Mouse (Mus musculus): Measurements from ENCODE around the gene Large1. TPM values are rescaled to one million over a fixed set of nuclear protein-coding genes. Genes with fewer than 3 reads are reported as not detected.
"Not testable (repeated sequence)": the region's sequence is repeated elsewhere in the genome, so short reads cannot be mapped to it uniquely, and the experiment has no call there.

Gene Large1
- polyA plus RNA-seq, 1 experiment from 2014 or later: 8.7 TPM

- WGBS (ENCODE audit: insufficient replicate concordance): 73% methylated on average over 2 of the region's 2 CpGs
- H3K4me3 ChIP-seq (ENCODE audit: low read depth, low read length): no peak overlapping the region
- ATAC-seq (replicated peaks; ENCODE audit: insufficient number of reproducible peaks, low FRiP score, low TSS enrichment): no peak
- no peaks in the 10 kb centered on the region for H3K27me3 ChIP-seq (ENCODE audit: control insufficient read depth, insufficient read depth, low read length)
- no peaks in the 10 kb centered on the region for H3K36me3 ChIP-seq (ENCODE audit: control insufficient read depth, insufficient read depth, low read length)
- H3K4me2 ChIP-seq: no peak overlapping the region
- H3K9ac ChIP-seq (ENCODE audit: low read depth, low read length): no peak overlapping the region
- no peak overlapping the region for H3K27ac ChIP-seq (ENCODE audit: low read depth, low read length)
- H3K9me3 ChIP-seq (replicated peaks; ENCODE audit: control insufficient read depth, low read length): no peaks in the 10 kb centered on the region
- H3K4me1 ChIP-seq (ENCODE audit: control insufficient read depth, insufficient read depth, low read length): peaks cover 8% of the 10 kb centered on the region
Measured at GRCm38 (mm10) chr8:73289831-73290230, 63.5 kb downstream of the Large1 start.

- no peaks in the 10 kb centered on the region for H3K27me3 ChIP-seq (ENCODE audit: control insufficient read depth, insufficient read depth, low read length)
- 81% methylated on average over 4 of the region's 4 CpGs for WGBS (ENCODE audit: insufficient replicate concordance)
Measured at GRCm38 (mm10) chr8:73281996-73282395, 71.3 kb downstream of the Large1 start.

GRCm38 (mm10) chr8:73276015-73276414 lies 77.3 kb downstream of the Large1 start:
- 55% methylated on average over 4 of the region's 4 CpGs for WGBS (ENCODE audit: insufficient replicate concordance)
- no peaks in the 10 kb centered on the region for H3K27me3 ChIP-seq (ENCODE audit: control insufficient read depth, insufficient read depth, low read length)
- peaks cover 16% of the 10 kb centered on the region for H3K4me1 ChIP-seq (ENCODE audit: control insufficient read depth, insufficient read depth, low read length)
- no peak overlapping the region for H3K4me2 ChIP-seq
- no peaks in the 10 kb centered on the region for H3K36me3 ChIP-seq (ENCODE audit: control insufficient read depth, insufficient read depth, low read length)
- no peaks in the 10 kb centered on the region for H3K9me3 ChIP-seq (replicated peaks; ENCODE audit: control insufficient read depth, low read length)
- ATAC-seq (replicated peaks; ENCODE audit: insufficient number of reproducible peaks, low FRiP score, low TSS enrichment): no peak
- no peak overlapping the region for H3K27ac ChIP-seq (ENCODE audit: low read depth, low read length)
- H3K9ac ChIP-seq (ENCODE audit: low read depth, low read length): no peak overlapping the region
- no peak overlapping the region for H3K4me3 ChIP-seq (ENCODE audit: low read depth, low read length)

More at GRCm38 (mm10) chr8:73281996-73282395, 71.3 kb downstream of the Large1 start:
- Histone ChIP-seq H3K4me3 (ENCODE audit: low read depth, low read length) (no peak overlapping the region), H3K4me2 (no peak overlapping the region), H3K9me3 (replicated peaks; ENCODE audit: control insufficient read depth, low read length) (no peaks in the 10 kb centered on the region), H3K36me3 (ENCODE audit: control insufficient read depth, insufficient read depth, low read length) (no peaks in the 10 kb centered on the region), H3K4me1 (ENCODE audit: control insufficient read depth, insufficient read depth, low read length) (peaks cover 4% of the 10 kb centered on the region; the same call in 1 of the 2 replicates), H3K9ac (ENCODE audit: low read depth, low read length) (no peak overlapping the region), H3K27ac (ENCODE audit: low read depth, low read length) (no peak overlapping the region)
- ATAC-seq (replicated peaks; ENCODE audit: insufficient number of reproducible peaks, low FRiP score, low TSS enrichment): no peak

GRCm38 (mm10) chr8:73275445-73275844 lies 77.9 kb downstream of the Large1 start:
- peaks cover 16% of the 10 kb centered on the region for H3K4me1 ChIP-seq (ENCODE audit: control insufficient read depth, insufficient read depth, low read length)
- H3K9me3 ChIP-seq (replicated peaks; ENCODE audit: control insufficient read depth, low read length); H3K27me3 ChIP-seq (ENCODE audit: control insufficient read depth, insufficient read depth, low read length); ATAC-seq (replicated peaks; ENCODE audit: insufficient number of reproducible peaks, low FRiP score, low TSS enrichment); H3K4me2 ChIP-seq; H3K36me3 ChIP-seq (ENCODE audit: control insufficient read depth, insufficient read depth, low read length); H3K27ac ChIP-seq (ENCODE audit: low read depth, low read length); H3K9ac ChIP-seq (ENCODE audit: low read depth, low read length); H3K4me3 ChIP-seq (ENCODE audit: low read depth, low read length): not testable (repeated sequence)
- 73% methylated on average over 4 of the region's 4 CpGs for WGBS (ENCODE audit: insufficient replicate concordance)

- H3K4me3 ChIP-seq (ENCODE audit: low read depth, low read length): no peak overlapping the region
- H3K36me3 ChIP-seq (ENCODE audit: control insufficient read depth, insufficient read depth, low read length): no peaks in the 10 kb centered on the region
- H3K27ac ChIP-seq (ENCODE audit: low read depth, low read length): no peak overlapping the region
- no peaks in the 10 kb centered on the region for H3K27me3 ChIP-seq (ENCODE audit: control insufficient read depth, insufficient read depth, low read length)
- no peak overlapping the region for H3K4me2 ChIP-seq
- H3K9me3 ChIP-seq (replicated peaks; ENCODE audit: control insufficient read depth, low read length): no peaks in the 10 kb centered on the region
- peaks cover 16% of the 10 kb centered on the region for H3K4me1 ChIP-seq (ENCODE audit: control insufficient read depth, insufficient read depth, low read length)
- no peak for ATAC-seq (replicated peaks; ENCODE audit: insufficient number of reproducible peaks, low FRiP score, low TSS enrichment)
- no peak overlapping the region for H3K9ac ChIP-seq (ENCODE audit: low read depth, low read length)
Measured at GRCm38 (mm10) chr8:73273150-73273549, 80.2 kb downstream of the Large1 start.

- H3K4me3 ChIP-seq (ENCODE audit: low read depth, low read length): no peak overlapping the region
- H3K9ac ChIP-seq (ENCODE audit: low read depth, low read length): no peak overlapping the region
- no peak overlapping the region for H3K4me2 ChIP-seq
- H3K27ac ChIP-seq (ENCODE audit: low read depth, low read length): no peak overlapping the region
- ATAC-seq (replicated peaks; ENCODE audit: insufficient number of reproducible peaks, low FRiP score, low TSS enrichment): no peak
- no peaks in the 10 kb centered on the region for H3K27me3 ChIP-seq (ENCODE audit: control insufficient read depth, insufficient read depth, low read length)
- no peaks in the 10 kb centered on the region for H3K9me3 ChIP-seq (replicated peaks; ENCODE audit: control insufficient read depth, low read length)
- H3K36me3 ChIP-seq (ENCODE audit: control insufficient read depth, insufficient read depth, low read length): no peaks in the 10 kb centered on the region
- peaks cover 16% of the 10 kb centered on the region for H3K4me1 ChIP-seq (ENCODE audit: control insufficient read depth, insufficient read depth, low read length)
Measured at GRCm38 (mm10) chr8:73270991-73271390, 82.3 kb downstream of the Large1 start.

- Histone ChIP-seq H3K27me3 (ENCODE audit: control insufficient read depth, insufficient read depth, low read length) (no peaks in the 10 kb centered on the region), H3K4me3 (ENCODE audit: low read depth, low read length) (no peak overlapping the region), H3K4me2 (no peak overlapping the region), H3K36me3 (ENCODE audit: control insufficient read depth, insufficient read depth, low read length) (no peaks in the 10 kb centered on the region), H3K9ac (ENCODE audit: low read depth, low read length) (no peak overlapping the region), H3K9me3 (replicated peaks; ENCODE audit: control insufficient read depth, low read length) (no peaks in the 10 kb centered on the region; the same call in 1 of the 2 replicates), H3K4me1 (ENCODE audit: control insufficient read depth, insufficient read depth, low read length) (no peaks in the 10 kb centered on the region), H3K27ac (ENCODE audit: low read depth, low read length) (no peak overlapping the region)
- ATAC-seq (replicated peaks; ENCODE audit: insufficient number of reproducible peaks, low FRiP score, low TSS enrichment): no peak
- WGBS (ENCODE audit: insufficient replicate concordance): 77% methylated on average over 2 of the region's 2 CpGs
Measured at GRCm38 (mm10) chr8:73257981-73258380, 95.4 kb downstream of the Large1 start.

- H3K9me3 ChIP-seq (replicated peaks; ENCODE audit: control insufficient read depth, low read length): no peaks in the 10 kb centered on the region
- no peaks in the 10 kb centered on the region for H3K36me3 ChIP-seq (ENCODE audit: control insufficient read depth, insufficient read depth, low read length)
- H3K27me3 ChIP-seq (ENCODE audit: control insufficient read depth, insufficient read depth, low read length): no peaks in the 10 kb centered on the region
- WGBS (ENCODE audit: insufficient replicate concordance): 88% methylated on average over 3 of the region's 3 CpGs
- no peak overlapping the region for H3K27ac ChIP-seq (ENCODE audit: low read depth, low read length)
- ATAC-seq (replicated peaks; ENCODE audit: insufficient number of reproducible peaks, low FRiP score, low TSS enrichment): no peak
- H3K4me2 ChIP-seq: no peak overlapping the region
- no peak overlapping the region for H3K9ac ChIP-seq (ENCODE audit: low read depth, low read length)
- H3K4me3 ChIP-seq (ENCODE audit: low read depth, low read length): no peak overlapping the region
- H3K4me1 ChIP-seq (ENCODE audit: control insufficient read depth, insufficient read depth, low read length): no peaks in the 10 kb centered on the region
Measured at GRCm38 (mm10) chr8:73244186-73244585, 109.2 kb downstream of the Large1 start.

GRCm38 (mm10) chr8:73242066-73242465 lies 111.3 kb downstream of the Large1 start:
- no peaks in the 10 kb centered on the region for H3K36me3 ChIP-seq (ENCODE audit: control insufficient read depth, insufficient read depth, low read length)
- H3K27me3 ChIP-seq (ENCODE audit: control insufficient read depth, insufficient read depth, low read length): no peaks in the 10 kb centered on the region
- H3K27ac ChIP-seq (ENCODE audit: low read depth, low read length): no peak overlapping the region
- no peak for ATAC-seq (replicated peaks; ENCODE audit: insufficient number of reproducible peaks, low FRiP score, low TSS enrichment)
- no peak overlapping the region for H3K4me2 ChIP-seq
- 68% methylated on average over 1 of the region's 1 CpGs for WGBS (ENCODE audit: insufficient replicate concordance)
- no peak overlapping the region for H3K9ac ChIP-seq (ENCODE audit: low read depth, low read length)
- no peaks in the 10 kb centered on the region for H3K9me3 ChIP-seq (replicated peaks; ENCODE audit: control insufficient read depth, low read length)
- no peaks in the 10 kb centered on the region for H3K4me1 ChIP-seq (ENCODE audit: control insufficient read depth, insufficient read depth, low read length)
- H3K4me3 ChIP-seq (ENCODE audit: low read depth, low read length): no peak overlapping the region
